Mouse (Mus musculus) limb, embryonic 10.5 days (tissue): ENCODE results near the gene 4930444G20Rik. TPM values are rescaled to one million over a fixed set of nuclear protein-coding genes. Genes with fewer than 3 reads are reported as not detected.

ENCODE experiments used
- polyA plus RNA-seq: library from polyadenylated mRNA; unstranded; fragments of >200 nt; fragmentation: Nextera tagmentation; extraction: Ambion mirVana; gene quantifications from 2 replicates; pipeline ENCODE4 v1.2.1, GENCODE M21; 2016

Gene 4930444G20Rik
- polyA plus RNA-seq, 1 experiment from 2014 or later, result not detected

Other genes with a start within 250 kb of the 4930444G20Rik start
- gene Sgk1, start 185.9 kb downstream of the 4930444G20Rik start, polyA plus RNA-seq, result 8.6 and 13.0 TPM in 2 replicates
- 16.0 and 18.7 TPM in 2 replicates for gene E030030I06Rik, start 81.2 kb upstream of the 4930444G20Rik start, polyA plus RNA-seq
- gene Raet1e, start 90.5 kb upstream of the 4930444G20Rik start, polyA plus RNA-seq, result 12.6 and 12.8 TPM in 2 replicates
- 0.35 TPM in 1 of 2 replicates, not detected in the other for gene H60b, start 90.5 kb upstream of the 4930444G20Rik start, polyA plus RNA-seq